Mouse (Mus musculus) intestine, postnatal 0 days (tissue): Measurements from ENCODE around the gene Exoc1. TPM values are rescaled to one million over a fixed set of nuclear protein-coding genes. Genes with fewer than 3 reads are reported as not detected.
A peak's percentile ranks its signal among the peaks of the same experiment; 100 is the strongest.

ENCODE experiments used
- ATAC-seq: fragments of 200-750 bp; cut with Nextera tagmentation; 2 replicates; pipeline ENCODE4 v1.8.0; 2017; ENCODE audit warnings: mild to moderate bottlenecking, moderate TSS enrichment, moderate library complexity
- H3K27ac ChIP-seq: fragments of 300-500 bp; sonication (generic); 2 replicates; pipeline ENCODE4 v1.5.1; 2014; ENCODE audit warnings: mild to moderate bottlenecking, low read depth, low read length, moderate library complexity
- H3K27me3 ChIP-seq: fragments of 300-500 bp; sonication (generic); replicated peaks from 2 replicates; pipeline ENCODE4 v1.6.1; 2014; ENCODE audit warnings: low read length, mixed read lengths; ENCODE audit not compliant: control insufficient read depth, insufficient read depth
- H3K36me3 ChIP-seq: fragments of 300-500 bp; sonication (generic); 2 replicates; pipeline ENCODE4 v1.6.1; 2014; ENCODE audit warnings: mild to moderate bottlenecking, moderate library complexity; ENCODE audit not compliant: control insufficient read depth, insufficient read depth
- H3K4me1 ChIP-seq: fragments of 300-500 bp; sonication (generic); replicated peaks from 2 replicates; pipeline ENCODE4 v1.6.1; 2014; ENCODE audit warnings: antibody characterized with exemption, low read length, mixed read lengths; ENCODE audit not compliant: control insufficient read depth, insufficient read depth
- H3K4me2 ChIP-seq: fragments of 300-500 bp; sonication (generic); replicated peaks from 2 replicates; pipeline ENCODE4 v1.6.1; 2014; ENCODE audit warnings: low read depth, mild to moderate bottlenecking, moderate library complexity
- H3K4me3 ChIP-seq: fragments of 300-500 bp; sonication (generic); 2 replicates; pipeline ENCODE4 v1.5.1; 2014; ENCODE audit warnings: low read depth, low read length
- H3K9ac ChIP-seq: fragments of 300-500 bp; sonication (generic); 2 replicates; pipeline ENCODE4 v1.6.1; 2014; ENCODE audit warnings: mild to moderate bottlenecking, low read depth, low read length
- H3K9me3 ChIP-seq: fragments of 300-500 bp; sonication (generic); 2 replicates; pipeline ENCODE4 v1.6.1; 2016; ENCODE audit warnings: mixed run types; ENCODE audit not compliant: control insufficient read depth
- CTCF ChIP-seq: sonication (generic); IDR thresholded peaks from 2 replicates; pipeline ENCODE4 v1.5.1; 2016; ENCODE audit warnings: low read depth, mild to moderate bottlenecking, control low read depth, antibody characterized with exemption, moderate library complexity
- WGBS: fragments of 180-500 bp; shearing (Covaris S2); extraction: QIAGEN DNeasy Blood & Tissue Kit; methylation state at CpG from one replicate; pipeline ENCODE4 v1.1.7; 2014; 5-methylcytosine and 5-hydroxymethylcytosine counted together
- polyA plus RNA-seq: library from polyadenylated mRNA; unstranded; fragments of >200 nt; fragmentation: Nextera tagmentation; extraction: Ambion mirVana; gene quantifications from 2 replicates; pipeline ENCODE4 v1.2.1, GENCODE M21; 2015

Gene Exoc1
- polyA plus RNA-seq, result 14.1 and 15.2 TPM in 2 replicates

GRCm38 (mm10) chr5:76529040-76529703 is at the start of gene Exoc1:
Exoc1 (plus strand) TSS chr5:76529311.
- TF ChIP-seq CTCF, result no peak
- peak within 1 kb of the TSS; percentile 78 for H3K9ac ChIP-seq
- H3K27ac ChIP-seq, result peak within 1 kb of the TSS; percentile 86
- no peaks in the 10 kb centered on the region for H3K27me3 ChIP-seq
- peak within 1 kb of the TSS; percentile 79 for H3K4me2 ChIP-seq
- H3K4me1 ChIP-seq, result 0 out of 2 replicates have a peak, but pooled peaks cover 6% of the 10 kb centered on the region
- ATAC-seq, result peak; percentile 99
- peak within 1 kb of the TSS; percentile 89 for H3K4me3 ChIP-seq
- no peaks in the 10 kb centered on the region for H3K9me3 ChIP-seq
- H3K36me3 ChIP-seq, result 0 out of 2 replicates have a peak, but pooled peaks cover 5% of the 10 kb centered on the region
- under 1% methylated on average over 39 of the region's 39 CpGs for WGBS

DNA sequence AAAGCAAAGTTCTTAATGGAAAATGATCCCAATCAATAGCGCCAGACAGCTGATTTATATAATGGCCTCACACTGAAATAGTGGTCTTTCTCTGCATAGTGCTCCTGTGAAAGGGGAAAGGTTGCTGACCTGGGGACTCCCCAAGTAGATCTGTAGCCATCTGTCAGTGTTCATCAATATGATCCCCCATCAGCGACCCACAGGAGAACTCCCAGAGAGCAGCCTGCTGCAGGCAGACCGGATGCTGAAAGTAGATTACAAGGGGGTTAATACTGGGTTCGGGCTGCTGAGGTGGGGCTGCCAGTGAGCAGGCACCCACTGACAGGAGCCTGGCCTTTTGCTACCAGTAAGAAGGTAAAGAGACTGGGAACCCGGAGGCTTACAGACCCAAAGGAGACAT is 45.3 kb upstream of the Exoc1 start, which contains the start of gene Gm7271:
Gene Gm7271 (plus strand): TSS at position 230 of the 400 bp plus-strand sequence.
- 59% methylated on average over 5 of the region's 5 CpGs for WGBS

GRCm38 (mm10) chr5:76495126-76495525 is 34.0 kb upstream of the Exoc1 start:
- no peak overlapping the region for H3K9ac ChIP-seq
- H3K9me3 ChIP-seq, result no peaks in the 10 kb centered on the region
- 79% methylated on average over 13 of the region's 13 CpGs for WGBS
- no peak overlapping the region for H3K4me2 ChIP-seq
- no peaks in the 10 kb centered on the region for H3K36me3 ChIP-seq
- no peak overlapping the region for H3K27ac ChIP-seq
- no peak for ATAC-seq
- H3K27me3 ChIP-seq, result no peaks in the 10 kb centered on the region
- no peaks in the 10 kb centered on the region for H3K4me1 ChIP-seq
- H3K4me3 ChIP-seq, result no peak overlapping the region
- TF ChIP-seq CTCF, result no peak

More for the DNA sequence above, 45.3 kb upstream of the Exoc1 start, which contains the start of gene Gm7271:
- H3K4me1 ChIP-seq, result no peaks in the 10 kb centered on the region
- no peak within 1 kb of the TSS for H3K4me3 ChIP-seq
- no peaks in the 10 kb centered on the region for H3K36me3 ChIP-seq
- H3K9me3 ChIP-seq, result no peaks in the 10 kb centered on the region
- TF ChIP-seq CTCF, result no peak
- ATAC-seq, result no peak
- 0 out of 2 replicates have a peak, but pooled peaks cover 3% of the 10 kb centered on the region for H3K27me3 ChIP-seq
- H3K27ac ChIP-seq, result no peak within 1 kb of the TSS
- no peak within 1 kb of the TSS for H3K9ac ChIP-seq
- no peak within 1 kb of the TSS for H3K4me2 ChIP-seq

DNA sequence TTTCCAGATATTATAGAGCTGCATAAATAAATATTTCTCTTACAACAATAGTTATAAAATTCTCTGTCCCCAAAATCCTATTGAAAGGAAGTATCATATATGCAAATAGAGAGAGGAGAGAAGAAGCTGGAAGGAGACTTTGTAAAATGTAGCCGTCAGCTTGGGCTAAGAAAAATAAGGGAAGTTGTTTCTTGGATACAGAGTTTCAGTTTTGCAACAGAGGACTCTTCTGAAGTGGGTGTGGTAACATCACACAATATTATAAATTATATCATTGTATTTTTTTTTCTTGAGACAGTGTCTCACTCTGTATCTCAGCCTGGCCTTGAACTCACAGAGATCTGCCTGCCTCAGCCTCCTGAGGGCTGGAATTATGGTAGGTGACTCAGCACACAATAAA is 6.7 kb upstream of the Exoc1 start:
- no peak for ATAC-seq
- H3K27ac ChIP-seq, result no peak overlapping the region
- H3K4me1 ChIP-seq, result no peaks in the 10 kb centered on the region
- no peak for TF ChIP-seq CTCF
- H3K9ac ChIP-seq, result no peak overlapping the region
- 84% methylated on average over 1 of the region's 1 CpGs for WGBS
- H3K4me2 ChIP-seq, result no peak overlapping the region
- no peaks in the 10 kb centered on the region for H3K36me3 ChIP-seq
- H3K27me3 ChIP-seq, result no peaks in the 10 kb centered on the region
- H3K4me3 ChIP-seq, result no peak overlapping the region
- no peaks in the 10 kb centered on the region for H3K9me3 ChIP-seq

- TF ChIP-seq CTCF, result no peak
- no peak overlapping the region for H3K4me3 ChIP-seq
- H3K9me3 ChIP-seq, result no peaks in the 10 kb centered on the region
- no peak for ATAC-seq
- no peaks in the 10 kb centered on the region for H3K4me1 ChIP-seq
- H3K27me3 ChIP-seq, result no peaks in the 10 kb centered on the region
- no peak overlapping the region for H3K27ac ChIP-seq
- H3K4me2 ChIP-seq, result no peak overlapping the region
- no peaks in the 10 kb centered on the region for H3K36me3 ChIP-seq
- H3K9ac ChIP-seq, result no peak overlapping the region
- WGBS, result 70% methylated on average over 5 of the region's 5 CpGs
These were observed 4.5 kb upstream of the Exoc1 start for GRCm38 (mm10) chr5:76524623-76525022.

DNA sequence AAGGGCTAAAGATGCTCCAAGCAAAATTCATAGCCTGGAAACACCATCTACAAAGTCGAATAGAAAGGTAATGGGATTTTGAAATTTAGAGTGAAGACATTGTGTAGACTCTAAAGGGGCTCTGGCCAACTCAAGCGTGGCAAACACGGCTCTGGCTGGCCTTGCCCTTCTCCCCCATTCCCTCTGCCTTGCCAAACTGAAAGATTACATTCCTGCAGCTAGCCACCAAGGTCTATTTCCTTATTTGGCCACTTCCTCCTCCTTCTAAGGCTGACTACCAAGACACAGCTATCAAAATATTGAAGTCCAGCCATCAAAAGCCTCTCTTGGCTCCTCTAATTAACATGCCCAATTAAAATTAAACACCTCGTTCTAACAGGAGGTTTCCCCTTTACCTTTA is 4.0 kb upstream of the Exoc1 start:
- no peak for TF ChIP-seq CTCF
- no peak overlapping the region for H3K4me3 ChIP-seq
- 0 out of 2 replicates have a peak, but pooled peaks cover 1% of the 10 kb centered on the region for H3K4me1 ChIP-seq
- no peak overlapping the region for H3K27ac ChIP-seq
- no peaks in the 10 kb centered on the region for H3K27me3 ChIP-seq
- H3K9me3 ChIP-seq, result no peaks in the 10 kb centered on the region
- no peak overlapping the region for H3K4me2 ChIP-seq
- WGBS, result 63% methylated on average over 4 of the region's 4 CpGs
- no peaks in the 10 kb centered on the region for H3K36me3 ChIP-seq
- H3K9ac ChIP-seq, result no peak overlapping the region
- no peak for ATAC-seq
